Mouse (Mus musculus) kidney, adult 2 months (tissue): ENCODE measurements at regions not wholly inside any gene's neighbourhood (a gene's known extent, or its start where the extent isn't known, plus 50 kb on each side); places are given as distances from the start of the nearest gene placed in this dataset.

Experiments used
- CTCF ChIP-seq: fragments of 200-500 bp; conservative IDR thresholded peaks from 2 replicates; pipeline ENCODE4 v1.5.1; 2011; ENCODE audit warnings: low read depth, mild to moderate bottlenecking, control low read depth, low read length, moderate library complexity, mixed read lengths; ENCODE audit not compliant: insufficient read depth, insufficient read length
- POLR2A ChIP-seq: fragments of 200-500 bp; IDR thresholded peaks from one replicate; pipeline ENCODE4 v1.6.1; 2011; ENCODE audit warnings: low read depth, low read length, control low read depth

DNA sequence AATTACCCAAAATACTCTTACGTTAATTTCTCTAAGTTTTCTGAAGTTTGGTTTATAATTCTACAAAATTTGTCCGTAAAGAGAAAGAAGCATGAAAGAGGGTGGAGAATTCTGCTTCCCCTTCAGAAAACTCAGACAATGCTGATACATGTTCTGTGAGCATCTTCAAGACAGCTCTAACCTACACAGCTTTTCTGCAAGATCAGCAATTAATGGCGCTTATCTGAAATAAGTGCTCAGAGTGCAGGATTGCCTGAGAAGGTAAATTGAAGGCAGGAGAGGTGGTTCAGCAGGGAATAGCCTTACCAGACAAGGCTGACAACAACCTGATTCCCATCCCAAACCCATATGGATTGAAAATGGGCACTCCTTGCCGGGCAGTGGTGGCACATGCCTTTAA lies 122.5 kb upstream of the Mon1b start:
- TF ChIP-seq CTCF (no peak), POLR2A (no peak)
